Mouse (Mus musculus) midbrain, embryonic 14.5 days (tissue): Measurements from ENCODE around the gene Gm4131. TPM values are rescaled to one million over a fixed set of nuclear protein-coding genes. Genes with fewer than 3 reads are reported as not detected.

Experiments
- ATAC-seq: fragments of 200-750 bp; cut with Nextera tagmentation; 2 replicates; pipeline ENCODE4 v1.8.0; 2017; ENCODE audit warnings: moderate number of reproducible peaks, moderate library complexity; ENCODE audit not compliant: low FRiP score, low TSS enrichment
- DNase-seq: peaks from one replicate; pipeline ENCODE4 v3.0.0-alpha.2; 2015
- H3K27ac ChIP-seq: fragments of 300-500 bp; sonication (generic); replicated peaks from 2 replicates; pipeline ENCODE4 v1.5.1; 2014; ENCODE audit warnings: mild to moderate bottlenecking, low read depth, low read length, moderate library complexity
- H3K27me3 ChIP-seq: fragments of 300-500 bp; sonication (generic); 2 replicates; pipeline ENCODE4 v1.6.1; 2014; ENCODE audit warnings: low read length, control low read depth, mixed read lengths; ENCODE audit not compliant: control insufficient read depth, insufficient read depth
- H3K36me3 ChIP-seq: fragments of 300-500 bp; sonication (generic); 2 replicates; pipeline ENCODE4 v1.6.1; 2014; ENCODE audit warnings: low read length, control low read depth; ENCODE audit not compliant: control insufficient read depth, insufficient read depth
- H3K4me1 ChIP-seq: fragments of 300-500 bp; sonication (generic); 2 replicates; pipeline ENCODE4 v1.6.1; 2014; ENCODE audit warnings: mild to moderate bottlenecking, antibody characterized with exemption, low read length, control low read depth; ENCODE audit not compliant: control insufficient read depth, insufficient read depth
- H3K4me2 ChIP-seq: fragments of 300-500 bp; sonication (generic); 2 replicates; pipeline ENCODE4 v1.6.1; 2014; ENCODE audit warnings: mild to moderate bottlenecking, low read length, moderate library complexity
- H3K4me3 ChIP-seq: fragments of 300-500 bp; sonication (generic); replicated peaks from 2 replicates; pipeline ENCODE4 v1.5.1; 2014; ENCODE audit warnings: low read depth, low read length
- H3K9ac ChIP-seq: fragments of 300-500 bp; sonication (generic); replicated peaks from 2 replicates; pipeline ENCODE4 v1.6.1; 2014; ENCODE audit warnings: mild to moderate bottlenecking, low read length, moderate library complexity
- H3K9me3 ChIP-seq: fragments of 300-500 bp; sonication (generic); 2 replicates; pipeline ENCODE4 v1.6.1; 2016; ENCODE audit warnings: low read length, control low read depth, mixed read lengths; ENCODE audit not compliant: control insufficient read depth
- WGBS: fragments of 180-500 bp; shearing (Covaris S2); extraction: QIAGEN DNeasy Blood & Tissue Kit; methylation state at CpG from one replicate; pipeline ENCODE4 v1.1.7; 2014; 5-methylcytosine and 5-hydroxymethylcytosine counted together
- polyA plus RNA-seq: library from polyadenylated mRNA; unstranded; fragments of >200 nt; fragmentation: Nextera tagmentation; extraction: Ambion mirVana; gene quantifications from 2 replicates; pipeline ENCODE4 v1.2.1, GENCODE M21; 2014

Gene Gm4131
- polyA plus RNA-seq, 1 experiment from 2014 or later, result not detected

DNA sequence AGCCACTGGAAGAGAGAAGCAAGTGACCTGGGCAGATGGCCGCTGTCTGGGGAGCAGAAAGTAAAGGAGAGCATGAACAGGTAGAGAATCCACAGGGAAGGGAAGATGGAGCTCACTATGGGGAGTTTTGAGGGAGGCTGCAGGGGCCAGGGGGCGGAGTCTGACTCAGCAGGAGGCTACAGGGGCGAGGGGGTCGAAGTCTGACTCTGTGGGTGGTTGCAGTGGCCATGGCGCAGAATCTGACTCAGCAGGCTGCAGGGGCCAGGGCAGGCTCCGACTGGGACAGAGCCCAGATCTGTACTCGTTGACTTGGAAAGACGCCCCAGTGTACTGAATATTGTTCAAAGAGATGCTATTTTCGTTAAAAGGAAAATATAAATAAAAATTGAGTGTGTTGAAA is 101.8 kb downstream of the Gm4131 start:
- 15% methylated on average over 9 of the region's 9 CpGs for WGBS
- DNase-seq, result no peak
- H3K4me2 ChIP-seq, result no peak overlapping the region

DNA sequence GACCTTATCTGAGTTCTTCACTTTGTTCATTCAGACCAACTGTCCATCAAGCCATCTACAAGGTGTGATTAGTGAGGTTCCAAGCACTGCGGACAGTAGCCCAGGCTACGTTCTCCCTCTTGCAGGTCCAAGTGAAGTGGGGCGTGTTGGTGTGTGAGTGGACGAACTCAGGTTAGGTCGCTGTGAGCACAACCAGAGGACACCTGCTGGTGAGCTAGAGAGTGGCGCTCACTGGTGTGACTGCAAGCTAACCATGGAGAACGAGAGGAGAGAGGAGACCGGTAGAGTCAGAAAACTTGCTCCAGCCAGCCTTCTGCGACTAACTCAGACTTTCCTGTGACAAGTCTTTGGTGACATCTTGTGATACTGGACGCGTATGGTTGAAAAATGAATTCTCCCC is 107.2 kb downstream of the Gm4131 start:
- Histone ChIP-seq H3K9me3 (no peaks in the 10 kb centered on the region), H3K27me3 (no peaks in the 10 kb centered on the region), H3K4me2 (no peak overlapping the region), H3K4me3 (no peak overlapping the region), H3K4me1 (peaks cover 11% of the 10 kb centered on the region), H3K9ac (no peak overlapping the region), H3K36me3 (no peaks in the 10 kb centered on the region), H3K27ac (no peak overlapping the region)
- no peak for ATAC-seq
- 65% methylated on average over 11 of the region's 11 CpGs for WGBS
- DNase-seq, result no peak

More for the DNA sequence above, 101.8 kb downstream of the Gm4131 start:
- no peak overlapping the region for H3K27ac ChIP-seq
- H3K9me3 ChIP-seq, result no peaks in the 10 kb centered on the region
- no peaks in the 10 kb centered on the region for H3K36me3 ChIP-seq
- no peak overlapping the region for H3K4me3 ChIP-seq
- no peak for ATAC-seq
- H3K4me1 ChIP-seq, result 0 out of 2 replicates have a peak, but pooled peaks cover 3% of the 10 kb centered on the region
- no peaks in the 10 kb centered on the region for H3K27me3 ChIP-seq
- H3K9ac ChIP-seq, result no peak overlapping the region

GRCm38 (mm10) chr14:62457420-62458181 is 109.1 kb downstream of the Gm4131 start:
- Histone ChIP-seq H3K36me3 (no peaks in the 10 kb centered on the region), H3K27me3 (no peaks in the 10 kb centered on the region), H3K27ac (no peak overlapping the region), H3K4me3 (no peak overlapping the region), H3K9ac (no peak overlapping the region; the same call in 1 of the 2 replicates), H3K4me1 (peaks cover 14% of the 10 kb centered on the region), H3K9me3 (no peaks in the 10 kb centered on the region), H3K4me2 (peak overlapping the region; percentile 41)
- peak; percentile 67; the same call in 1 of the 2 replicates for ATAC-seq
- WGBS, result 18% methylated on average over 22 of the region's 22 CpGs
- peak; percentile 97 for DNase-seq

- H3K27me3 ChIP-seq, result no peaks in the 10 kb centered on the region
- no peaks in the 10 kb centered on the region for H3K9me3 ChIP-seq
- 72% methylated on average over 9 of the region's 9 CpGs for WGBS
- no peaks in the 10 kb centered on the region for H3K36me3 ChIP-seq
- no peak within 1 kb of the TSS for H3K4me3 ChIP-seq
- peak; percentile 19 for DNase-seq
- H3K27ac ChIP-seq, result 0 out of 2 replicates have a peak within 1 kb of the TSS, but pooled peaks have one; percentile 4
- peaks cover 14% of the 10 kb centered on the region for H3K4me1 ChIP-seq
- ATAC-seq, result no peak
- 0 out of 2 replicates have a peak within 1 kb of the TSS, but pooled peaks have one; percentile 2 for H3K9ac ChIP-seq
- H3K4me2 ChIP-seq, result peak within 1 kb of the TSS; percentile 41; the same call in 1 of the 2 replicates
Measured at GRCm38 (mm10) chr14:62456239-62456747, 110.4 kb downstream of the Gm4131 start, which contains the start of gene Gucy1b2. Gene Gucy1b2, minus strand, starts transcription at chr14:62456289.

DNA sequence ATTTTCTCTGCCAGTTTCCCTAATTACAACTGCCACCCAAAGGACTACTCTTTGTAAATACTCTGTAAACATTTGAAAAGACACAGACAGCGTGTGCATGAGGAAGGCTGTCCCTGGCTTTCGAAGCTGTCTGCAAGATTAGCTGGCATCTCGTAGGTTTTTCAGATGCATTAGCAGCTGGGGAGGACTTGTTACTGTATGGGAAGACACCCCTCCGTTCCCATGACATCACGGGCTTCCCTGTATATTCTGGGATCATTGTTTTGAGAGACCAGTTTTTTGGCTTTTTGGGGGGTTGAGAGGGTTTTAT is 111.2 kb downstream of the Gm4131 start:
- 0 out of 2 replicates have a peak overlapping the region, but pooled peaks have one; percentile 2 for H3K9ac ChIP-seq
- H3K27ac ChIP-seq, result 0 out of 2 replicates have a peak overlapping the region, but pooled peaks have one; percentile 4
- ATAC-seq (peak; percentile 12; the same call in 1 of the 2 replicates), DNase-seq (peak; percentile 37)
- no peaks in the 10 kb centered on the region for H3K9me3 ChIP-seq
- H3K36me3 ChIP-seq, result no peaks in the 10 kb centered on the region
- peaks cover 14% of the 10 kb centered on the region for H3K4me1 ChIP-seq
- WGBS, result 56% methylated on average over 5 of the region's 5 CpGs
- H3K4me3 ChIP-seq, result no peak overlapping the region
- H3K27me3 ChIP-seq, result no peaks in the 10 kb centered on the region
- H3K4me2 ChIP-seq, result no peak overlapping the region; the same call in 1 of the 2 replicates

DNA sequence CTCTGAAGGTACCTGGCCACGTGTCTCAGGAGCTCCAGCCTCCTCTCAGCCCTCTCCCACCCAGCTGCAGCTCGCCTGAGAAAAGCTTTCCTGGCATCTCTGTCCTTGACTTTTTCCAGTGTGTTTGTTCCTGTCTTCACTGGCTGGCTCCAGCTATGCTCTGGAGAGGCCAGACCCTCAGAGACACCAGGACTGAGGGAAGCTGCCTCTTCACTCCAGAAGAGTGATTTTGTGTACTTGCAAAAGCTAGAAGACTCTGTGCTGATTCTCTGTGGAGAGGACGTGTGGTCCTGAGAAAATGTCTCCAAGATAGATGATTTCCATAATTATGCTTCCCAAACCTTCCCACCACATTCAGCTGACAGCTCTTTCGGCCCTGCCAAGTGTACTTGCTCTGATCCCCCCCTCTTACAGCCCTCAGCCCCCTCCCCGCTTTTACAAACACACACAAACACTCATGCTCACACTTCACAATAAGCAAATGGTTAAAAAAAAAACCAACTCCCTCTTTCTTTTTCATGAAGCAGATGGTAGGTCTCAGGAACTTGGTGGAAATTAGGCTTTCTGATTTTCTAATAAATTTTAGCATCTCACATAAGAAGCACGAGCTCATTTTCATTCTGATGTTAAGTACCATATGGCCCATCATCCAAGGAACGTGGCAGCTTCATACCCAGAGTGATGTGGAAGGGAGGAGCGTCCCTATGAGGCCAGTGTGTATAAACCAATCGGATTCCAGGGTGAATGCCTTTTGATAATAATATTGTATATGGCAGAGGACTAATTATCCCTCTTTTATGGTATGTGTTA is 111.8 kb downstream of the Gm4131 start:
- peak; percentile 58; the same call in 1 of the 2 replicates for ATAC-seq
- Histone ChIP-seq H3K27ac (peak overlapping the region; percentile 21; the same call in 1 of the 2 replicates), H3K27me3 (no peaks in the 10 kb centered on the region), H3K4me3 (no peak overlapping the region), H3K4me2 (no peak overlapping the region; the same call in 1 of the 2 replicates), H3K9ac (0 out of 2 replicates have a peak overlapping the region, but pooled peaks have one; percentile 2), H3K4me1 (peaks cover 14% of the 10 kb centered on the region), H3K9me3 (no peaks in the 10 kb centered on the region), H3K36me3 (no peaks in the 10 kb centered on the region)
- WGBS, result 40% methylated on average over 9 of the region's 9 CpGs
- peak; percentile 54 for DNase-seq

DNA sequence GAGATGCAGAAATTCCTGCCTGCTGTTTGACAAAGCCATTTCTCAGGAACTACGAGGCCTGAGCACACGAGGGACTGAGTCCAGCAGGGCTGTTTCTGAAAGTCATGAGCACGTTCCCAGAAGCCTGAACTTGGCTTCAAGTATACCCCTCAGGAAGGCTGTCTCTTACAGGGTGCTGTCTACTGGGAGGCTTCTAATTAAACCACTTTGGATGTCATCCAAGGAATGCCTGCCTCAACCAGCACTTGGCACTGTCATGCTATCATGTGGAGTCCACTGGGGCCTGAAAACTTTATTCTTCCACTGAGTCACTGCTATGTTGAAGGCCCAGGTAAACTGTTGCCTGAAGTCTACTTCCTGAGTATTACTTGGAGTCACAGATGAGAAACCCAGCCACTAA is 112.6 kb downstream of the Gm4131 start:
- no peak overlapping the region for H3K27ac ChIP-seq
- peaks cover 14% of the 10 kb centered on the region for H3K4me1 ChIP-seq
- no peaks in the 10 kb centered on the region for H3K9me3 ChIP-seq
- H3K4me2 ChIP-seq, result no peak overlapping the region
- no peak for ATAC-seq
- no peak overlapping the region for H3K4me3 ChIP-seq
- no peaks in the 10 kb centered on the region for H3K27me3 ChIP-seq
- H3K36me3 ChIP-seq, result no peaks in the 10 kb centered on the region
- DNase-seq, result no peak
- WGBS, result 70% methylated on average over 3 of the region's 3 CpGs
- no peak overlapping the region for H3K9ac ChIP-seq

DNA sequence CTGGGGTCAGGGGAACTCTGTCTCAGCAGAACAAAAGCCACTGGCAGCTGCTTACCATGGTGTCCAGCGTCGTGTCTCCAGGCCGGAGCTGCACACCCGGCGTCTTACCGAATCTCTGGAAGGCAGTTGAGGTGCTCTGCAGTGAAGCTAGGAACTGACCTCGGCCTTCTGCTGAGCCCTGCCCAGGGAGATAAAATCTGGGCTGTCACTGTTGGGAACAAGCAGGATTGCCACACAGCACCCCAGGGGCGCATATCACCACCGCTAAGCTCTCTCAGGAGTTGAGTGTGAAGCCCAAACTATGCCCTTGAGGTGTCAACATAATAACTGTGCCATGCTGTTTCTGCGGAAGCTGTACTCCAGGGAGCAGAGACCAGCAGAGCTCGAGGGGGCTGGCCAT is 113.4 kb downstream of the Gm4131 start:
- no peak overlapping the region for H3K9ac ChIP-seq
- no peaks in the 10 kb centered on the region for H3K27me3 ChIP-seq
- H3K4me1 ChIP-seq, result peaks cover 14% of the 10 kb centered on the region
- no peak overlapping the region for H3K4me2 ChIP-seq
- no peak overlapping the region for H3K4me3 ChIP-seq
- no peaks in the 10 kb centered on the region for H3K36me3 ChIP-seq
- 76% methylated on average over 11 of the region's 11 CpGs for WGBS
- ATAC-seq, result no peak
- no peak overlapping the region for H3K27ac ChIP-seq
- no peaks in the 10 kb centered on the region for H3K9me3 ChIP-seq
- DNase-seq, result no peak
